Mouse (Mus musculus): ENCODE measurements around the gene 4930595D18Rik.

DNA sequence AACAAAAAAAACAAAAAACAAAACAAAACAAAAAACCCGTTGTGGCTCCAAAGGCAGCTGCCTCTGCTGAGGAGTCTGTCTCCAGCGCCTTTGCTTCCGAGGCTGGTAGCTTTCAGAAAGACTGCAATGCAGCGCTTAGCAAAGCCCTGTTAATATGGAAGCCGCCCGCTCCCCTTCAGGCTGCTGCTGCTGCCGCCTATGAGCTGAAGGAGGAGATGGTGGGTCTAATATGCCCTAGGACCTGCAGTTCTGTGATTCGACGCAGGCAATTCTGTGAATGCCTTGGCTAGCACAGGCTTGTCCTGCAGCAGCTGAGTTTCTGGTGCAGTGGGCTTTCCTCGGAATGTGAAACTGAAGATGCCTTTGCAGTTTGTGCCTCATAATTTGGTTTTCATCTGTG, 18.8 kb upstream of the 4930595D18Rik start:
- TF ChIP-seq CTCF (IDR thresholded peaks at IDR 0.05; ENCODE audit: control insufficient read depth, insufficient read depth, low read length), result no peak
- TF ChIP-seq POLR2A (IDR thresholded peaks at IDR 0.05; ENCODE audit: borderline replicate concordance, control insufficient read depth, low read depth, low read length), result no peak

Data from bone marrow, adult 2 months (tissue).